Mouse (Mus musculus): ENCODE data around the gene Zbtb41. TPM values are rescaled to one million over a fixed set of nuclear protein-coding genes. Genes with fewer than 3 reads are reported as not detected.

The Zbtb41 gene
- polyA plus RNA-seq, 1 experiment from 2014 or later: 6.1 TPM

Other genes starting within 250 kb of the Zbtb41 start
- gene Crb1, start 45.2 kb upstream of the Zbtb41 start, polyA plus RNA-seq (2018): not detected in 3 replicates
- gene Aspm, start 32.5 kb downstream of the Zbtb41 start, polyA plus RNA-seq (2018): 0.09 to 1.1 TPM (median 0.88 TPM) in 3 replicates
- gene F13b, start 79.4 kb downstream of the Zbtb41 start, polyA plus RNA-seq (2018): not detected in 3 replicates
- gene Cfhr1, start 138.0 kb downstream of the Zbtb41 start, polyA plus RNA-seq (2018): not detected in 3 replicates